Mouse (Mus musculus) MEL (cell line): ENCODE results near the gene Bcl7c.

Source experiments
- CTCF ChIP-seq, 3 experiments: IDR thresholded peaks in 2 of 3; conservative IDR thresholded peaks in 1 of 3; 2 replicates each; pipeline ENCODE4 v1.5.1; 2011 to 2012; ENCODE audit warnings: low read length in 3 of 3, low read depth in 2 of 3, mild to moderate bottlenecking in 2 of 3, improper control_type of control experiment in 1 of 3, inconsistent platforms in 1 of 3, mixed read lengths in 1 of 3, moderate library complexity in 1 of 3; ENCODE audit not compliant: control insufficient read depth in 1 of 3, insufficient read depth in 1 of 3, poor library complexity in 1 of 3, severe bottlenecking in 1 of 3
- ELF1 ChIP-seq: IDR thresholded peaks from 2 replicates; pipeline ENCODE4 v1.6.1; 2014; ENCODE audit warnings: low read depth, mild to moderate bottlenecking, inconsistent platforms, low read length, improper control_type of control experiment, moderate library complexity
- EP300 ChIP-seq, 2 experiments: IDR thresholded peaks; 2 replicates each; pipeline ENCODE4 v1.6.1; 2011; ENCODE audit warnings: improper control_type of control experiment in 2 of 2, low read length in 2 of 2, low read depth in 1 of 2, mild to moderate bottlenecking in 1 of 2
- GATA1 ChIP-seq: IDR thresholded peaks from 2 replicates; pipeline ENCODE4 v1.6.1; 2011; ENCODE audit warnings: low read depth, low read length, improper control_type of control experiment
- HCFC1 ChIP-seq: IDR thresholded peaks from 2 replicates; pipeline ENCODE4 v1.6.1; 2012; ENCODE audit warnings: low read depth, mild to moderate bottlenecking, inconsistent platforms, low read length, improper control_type of control experiment, moderate library complexity
- NELFE ChIP-seq: IDR thresholded peaks from 2 replicates; pipeline ENCODE4 v1.6.1; 2011; ENCODE audit warnings: low read depth, low read length, improper control_type of control experiment
- NRF1 ChIP-seq: IDR thresholded peaks from 2 replicates; pipeline ENCODE4 v1.6.1; 2014; ENCODE audit warnings: low read depth, mild to moderate bottlenecking, inconsistent platforms, low read length, improper control_type of control experiment, moderate library complexity; ENCODE audit not compliant: poor library complexity, insufficient read depth, severe bottlenecking
- POLR2A ChIP-seq, 2 experiments: IDR thresholded peaks; 2 replicates each; pipeline ENCODE4 v1.6.1; 2011 to 2012; ENCODE audit warnings: low read length in 2 of 2, mild to moderate bottlenecking in 2 of 2, control low read depth in 1 of 2, improper control_type of control experiment in 1 of 2, low read depth in 1 of 2, moderate library complexity in 1 of 2; ENCODE audit not compliant: control insufficient read depth in 1 of 2, insufficient read depth in 1 of 2, poor library complexity in 1 of 2
- POLR2AphosphoS2 ChIP-seq: IDR thresholded peaks from 2 replicates; pipeline ENCODE4 v1.6.1; 2011; ENCODE audit warnings: low read length, improper control_type of control experiment
- RAD21 ChIP-seq: IDR thresholded peaks from 2 replicates; pipeline ENCODE4 v1.6.1; 2011; ENCODE audit warnings: mild to moderate bottlenecking, low read depth, low read length, improper control_type of control experiment
- RCOR1 ChIP-seq: IDR thresholded peaks from 2 replicates; pipeline ENCODE4 v1.6.1; 2012; ENCODE audit warnings: low read depth, mild to moderate bottlenecking, inconsistent platforms, low read length, improper control_type of control experiment
- TAL1 ChIP-seq: IDR thresholded peaks from 2 replicates; pipeline ENCODE4 v1.6.1; 2012; ENCODE audit warnings: mild to moderate bottlenecking, inconsistent platforms, low read length, moderate library complexity, mixed read lengths
- TBP ChIP-seq: IDR thresholded peaks from 2 replicates; pipeline ENCODE4 v1.8.0; 2011; ENCODE audit warnings: low read depth, low read length, improper control_type of control experiment
- USF2 ChIP-seq, 2 experiments: IDR thresholded peaks; 2 replicates each; pipeline ENCODE4 v1.6.1; 2011 to 2012; ENCODE audit warnings: improper control_type of control experiment in 2 of 2, low read length in 2 of 2, borderline replicate concordance in 1 of 2, inconsistent platforms in 1 of 2, low read depth in 1 of 2, mild to moderate bottlenecking in 1 of 2; ENCODE audit not compliant: insufficient read depth in 1 of 2

DNA sequence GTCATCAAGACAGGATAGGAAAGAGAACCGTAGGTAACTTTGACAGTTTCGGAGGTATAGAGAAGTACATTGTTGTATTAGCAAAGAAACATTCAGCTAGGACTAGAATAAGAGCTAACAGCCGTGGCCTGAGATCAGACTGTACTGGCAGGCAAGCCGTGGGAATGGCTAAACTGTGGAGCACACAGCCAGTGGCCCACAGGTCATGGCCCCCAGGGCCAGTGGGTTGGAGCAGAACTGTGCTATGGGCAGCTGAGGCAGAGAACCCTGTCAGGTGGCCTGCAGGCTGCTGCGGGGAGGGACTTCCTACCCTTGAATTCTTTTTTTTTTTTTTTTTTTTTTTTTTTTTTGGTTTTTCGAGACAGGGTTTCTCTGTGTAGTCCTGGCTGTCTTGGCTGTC, 59.5 kb downstream of the Bcl7c start:
- TF ChIP-seq CTCF (IDR thresholded peaks at IDR 0.05 in 2 of 3, conservative IDR thresholded peaks at IDR 0.05 in 1 of 3; ENCODE audit: control insufficient read depth in 1 of 3, insufficient read depth in 1 of 3, low read depth in 2 of 3, low read length in 3 of 3, poor library complexity in 1 of 3, severe bottlenecking in 1 of 3) (no peak), NRF1 (no peak), POLR2AphosphoS2 (no peak), TBP (no peak), POLR2A (IDR thresholded peaks at IDR 0.05; ENCODE audit: control insufficient read depth in 1 of 2, insufficient read depth in 1 of 2, low read depth in 1 of 2, low read length in 2 of 2, poor library complexity in 1 of 2) (no peak), HCFC1 (no peak), TAL1 (no peak), GATA1 (no peak), RCOR1 (no peak), ELF1 (no peak), EP300 (IDR thresholded peaks at IDR 0.05; ENCODE audit: low read depth in 1 of 2, low read length in 2 of 2) (no peak), RAD21 (no peak), USF2 (IDR thresholded peaks at IDR 0.05; ENCODE audit: borderline replicate concordance in 1 of 2, insufficient read depth in 1 of 2, low read depth in 1 of 2, low read length in 2 of 2) (no peak), NELFE (no peak)
